Mouse (Mus musculus) brain, embryonic 18.5 days (tissue): ENCODE measurements around the gene Ssb.
A peak's percentile ranks its signal among the peaks of the same experiment; 100 is the strongest.

Source experiments
- DNase-seq: peaks from one replicate; pipeline ENCODE4 v3.0.0-alpha.2; 2012; ENCODE audit warnings: low read depth, low spot score

The Ssb gene

DNA sequence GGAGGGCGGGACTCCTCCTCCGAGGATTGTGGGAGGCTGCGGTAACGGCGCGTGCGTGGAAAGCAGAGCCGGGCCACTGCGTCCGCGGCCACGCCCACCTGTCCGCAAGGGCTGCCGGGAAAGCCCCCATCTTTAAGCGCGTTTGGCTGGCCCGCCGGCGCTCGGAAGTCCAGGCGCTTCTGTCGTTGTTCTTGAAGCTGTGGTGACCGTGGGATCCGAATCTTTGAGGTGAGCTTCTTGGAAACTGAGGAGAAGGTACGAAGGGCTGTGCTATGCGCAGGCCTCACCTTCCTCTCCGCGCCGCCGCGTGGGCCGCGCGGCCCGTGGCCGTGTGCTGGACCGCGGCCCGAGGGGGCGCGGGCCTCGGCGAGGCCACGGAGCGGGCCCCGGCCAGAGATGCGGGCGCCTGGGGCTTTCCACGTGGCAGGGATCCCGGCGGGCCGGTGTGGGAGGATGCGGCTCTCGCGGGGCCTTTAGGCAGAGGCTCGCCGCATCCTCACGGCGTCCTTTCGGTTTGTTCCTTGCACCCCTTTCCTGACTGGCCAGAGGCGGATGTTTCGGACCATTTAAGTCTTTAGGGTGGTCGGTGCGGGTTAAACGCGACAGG, at the start of gene Ssb:
TSS of gene Ssb (plus strand) at position 78 of the 607 bp plus-strand sequence.
- peak; percentile 85 for DNase-seq

DNA sequence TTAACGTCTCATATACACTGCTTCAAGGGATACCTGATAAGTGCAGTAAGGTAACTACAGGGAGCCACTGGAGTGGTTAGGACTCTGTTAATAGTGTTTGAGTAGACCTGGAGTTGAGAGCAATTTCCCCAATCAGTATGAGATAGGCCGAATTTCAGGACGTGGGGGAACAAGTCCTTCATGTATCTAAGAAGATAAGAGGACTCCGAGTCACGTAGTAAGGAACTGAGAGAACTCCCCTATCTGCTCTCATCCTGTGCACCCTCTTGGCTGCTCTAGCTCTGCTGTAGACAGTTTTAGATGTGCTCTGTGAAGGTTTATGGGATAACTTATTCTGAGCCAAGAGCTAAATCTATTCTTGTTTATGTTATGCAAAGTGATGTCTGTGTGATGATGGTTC, 44.8 kb upstream of the Ssb start:
- DNase-seq, result no peak

DNA sequence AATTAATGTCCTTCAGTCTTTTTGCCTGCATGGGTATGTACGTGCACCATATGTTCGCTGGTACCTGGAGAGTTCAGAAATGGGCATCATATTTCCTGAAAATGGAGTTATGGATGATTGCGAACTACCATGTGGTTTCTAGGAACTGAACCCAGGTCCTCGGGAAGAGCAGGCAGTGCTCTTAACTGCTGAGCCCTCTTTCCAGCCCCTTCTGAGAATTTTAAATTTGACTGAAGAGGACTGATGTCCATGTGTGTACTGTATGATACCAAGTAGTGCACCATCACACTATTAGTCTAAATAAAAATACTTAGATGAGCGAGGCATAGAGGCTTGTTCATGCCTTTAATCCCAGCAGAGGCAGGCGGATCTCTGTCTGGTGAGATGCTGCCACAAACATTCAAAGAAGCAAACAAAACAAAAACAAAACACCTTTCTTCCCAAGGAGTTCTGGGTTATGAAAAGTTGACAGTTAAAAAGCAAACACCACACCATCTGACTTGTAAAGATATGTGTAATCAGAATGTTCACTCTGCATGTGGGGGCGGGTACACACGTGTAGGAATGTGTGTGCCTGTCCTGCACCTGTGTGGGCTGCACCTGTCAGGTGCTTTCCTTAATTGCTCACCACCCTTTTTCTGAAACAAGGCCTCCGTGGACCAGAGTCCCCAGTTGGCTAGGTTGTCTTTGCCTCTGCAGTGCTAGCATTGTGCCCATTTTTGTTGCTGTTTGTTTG, 42.8 kb upstream of the Ssb start:
- DNase-seq, result no peak

DNA sequence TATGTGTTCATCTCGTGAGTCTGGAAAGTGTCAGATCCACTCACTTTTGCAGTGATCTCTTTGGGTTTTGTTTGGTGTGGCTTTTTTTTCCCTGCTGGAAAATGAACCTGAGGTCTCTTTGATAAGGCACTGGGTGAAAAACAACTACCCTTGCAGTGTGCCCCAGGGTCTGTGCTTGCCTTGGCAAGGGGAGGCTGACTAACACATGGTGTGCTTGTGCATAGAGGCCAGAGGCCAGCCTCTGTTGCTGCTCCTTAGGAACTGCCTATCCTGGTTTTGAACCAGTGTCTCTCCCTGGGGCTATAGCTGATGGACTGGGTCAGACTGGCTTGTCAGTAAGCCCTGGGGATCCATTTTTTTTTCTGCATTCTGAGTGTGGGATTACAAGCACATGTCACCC, 41.2 kb upstream of the Ssb start:
- DNase-seq, result no peak

DNA sequence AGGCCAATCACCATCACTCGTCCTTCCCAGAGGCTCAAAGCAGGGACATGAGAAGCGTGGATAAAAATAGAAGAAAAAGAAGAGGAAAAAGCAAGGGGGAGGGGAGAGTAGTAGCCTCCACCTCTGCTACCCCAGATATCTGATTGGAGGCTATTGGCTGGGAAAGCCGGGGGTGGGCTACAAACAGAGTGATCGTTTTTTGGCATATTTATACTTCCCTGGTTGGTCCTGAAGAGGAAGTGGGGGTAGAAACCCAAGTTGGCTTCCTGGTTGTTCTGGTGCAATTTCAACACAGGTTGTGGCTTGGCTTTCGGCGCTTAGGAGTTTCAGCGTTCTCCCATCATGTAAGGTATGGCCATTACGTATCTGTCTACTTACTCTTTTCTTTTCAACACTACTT, 39.7 kb upstream of the Ssb start, which contains the start of gene Klhl23:
TSS of gene Klhl23 (plus strand) at position 234 of the 400 bp plus-strand sequence.
- DNase-seq, result no peak

DNA sequence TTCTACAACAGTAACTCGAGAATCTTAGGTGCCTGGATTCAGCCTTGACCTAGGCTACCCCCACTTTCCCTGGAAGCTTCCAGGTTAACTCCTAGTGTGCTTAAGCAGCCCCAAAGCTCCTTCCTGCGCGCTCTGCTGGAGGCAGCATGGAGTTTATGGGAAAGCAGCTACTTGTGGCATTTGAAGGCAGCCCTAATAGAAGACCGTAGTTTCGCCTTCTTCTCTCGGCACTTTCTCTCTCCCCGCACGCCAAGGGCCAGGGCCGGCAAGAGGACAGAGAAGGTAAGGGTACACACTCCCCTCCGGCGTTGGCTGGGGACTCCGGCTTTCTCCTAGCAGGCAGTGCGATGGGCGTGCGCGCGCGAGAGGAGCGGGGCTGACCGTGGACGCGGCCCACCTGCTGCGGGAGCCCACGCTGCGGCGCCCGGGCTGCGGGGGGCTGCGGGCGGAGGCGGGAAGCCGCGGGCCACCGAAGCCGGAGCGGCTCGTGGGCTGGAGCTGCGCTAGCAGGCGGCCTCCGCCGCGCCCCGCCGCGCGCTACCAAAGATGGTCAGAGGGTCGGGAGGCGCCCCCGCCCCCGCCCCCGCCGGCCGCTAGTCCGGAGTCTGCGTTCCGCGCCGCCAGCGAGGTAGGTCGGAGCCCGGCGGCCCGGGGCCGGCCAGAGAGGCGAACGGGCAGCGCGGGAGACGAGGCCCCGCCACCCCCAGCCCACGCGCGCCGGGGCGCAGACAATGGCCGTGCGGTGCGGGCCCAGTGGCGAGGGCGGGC, 38.8 kb upstream of the Ssb start:
- no peak for DNase-seq

DNA sequence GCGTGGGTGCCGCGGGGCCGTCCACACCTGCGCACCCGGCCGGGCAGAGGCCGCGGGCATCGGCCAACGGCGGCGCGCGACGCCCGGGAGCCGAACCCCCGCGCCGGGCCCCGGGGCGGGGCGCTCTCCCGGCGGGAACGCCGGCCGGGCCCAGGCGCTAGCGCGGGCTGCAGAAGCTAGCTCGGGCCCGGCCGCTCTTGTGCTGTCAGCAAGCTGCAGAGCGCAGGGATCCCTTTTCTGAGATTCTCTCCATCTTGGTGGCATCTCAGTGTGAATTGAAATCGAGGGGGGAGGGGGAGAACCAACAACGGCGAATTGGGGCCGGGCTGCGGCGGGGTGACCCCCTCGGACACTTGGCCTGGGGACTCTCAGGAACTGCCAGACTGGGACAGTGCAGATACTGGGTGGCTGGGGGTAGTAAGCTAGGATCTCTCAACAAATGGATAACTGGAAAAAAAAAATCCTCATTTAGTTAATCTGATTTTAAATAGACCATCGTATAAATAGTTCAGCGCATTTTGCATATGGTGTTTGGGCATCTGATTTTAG, 38.2 kb upstream of the Ssb start:
- no peak for DNase-seq

DNA sequence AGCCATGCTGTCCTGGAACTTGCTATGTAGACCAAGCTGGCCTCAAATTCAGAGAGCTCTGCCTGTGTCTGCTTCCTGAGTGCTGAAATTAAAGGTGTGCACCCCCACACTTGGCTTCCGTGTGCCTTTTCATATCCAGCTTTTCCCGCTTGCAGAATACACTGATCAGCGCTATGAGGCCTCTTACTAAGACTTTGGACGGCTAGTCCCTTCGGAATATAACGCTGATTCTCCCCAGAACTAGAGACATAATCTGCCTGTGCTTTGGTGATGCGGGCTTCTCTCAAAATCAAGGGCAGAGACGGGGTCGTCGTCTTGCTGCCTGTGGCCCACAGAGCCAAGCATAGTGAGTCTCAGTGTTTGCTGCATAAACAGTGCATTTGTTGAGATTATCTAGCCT, 35.5 kb upstream of the Ssb start:
- no peak for DNase-seq

DNA sequence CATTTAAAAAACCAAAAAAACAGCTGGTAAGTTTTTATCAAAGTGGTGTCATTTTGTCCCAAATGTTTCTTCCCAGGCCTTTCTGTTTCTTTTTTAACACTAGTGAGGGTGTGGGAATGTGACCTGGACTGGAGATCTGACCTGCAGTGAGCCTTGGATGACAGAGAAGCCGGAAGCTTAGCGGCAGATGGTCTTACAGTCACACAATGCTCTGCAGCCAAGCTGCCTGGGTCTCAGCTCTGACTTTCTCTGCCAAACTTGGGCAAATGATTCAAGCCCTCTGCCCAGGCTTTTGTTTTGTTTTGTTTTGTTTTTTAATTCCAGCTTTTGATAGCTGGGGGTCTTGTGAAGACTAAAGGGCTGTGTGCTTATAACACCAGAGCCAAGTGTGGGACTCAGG, 35.0 kb upstream of the Ssb start:
- DNase-seq, result no peak

DNA sequence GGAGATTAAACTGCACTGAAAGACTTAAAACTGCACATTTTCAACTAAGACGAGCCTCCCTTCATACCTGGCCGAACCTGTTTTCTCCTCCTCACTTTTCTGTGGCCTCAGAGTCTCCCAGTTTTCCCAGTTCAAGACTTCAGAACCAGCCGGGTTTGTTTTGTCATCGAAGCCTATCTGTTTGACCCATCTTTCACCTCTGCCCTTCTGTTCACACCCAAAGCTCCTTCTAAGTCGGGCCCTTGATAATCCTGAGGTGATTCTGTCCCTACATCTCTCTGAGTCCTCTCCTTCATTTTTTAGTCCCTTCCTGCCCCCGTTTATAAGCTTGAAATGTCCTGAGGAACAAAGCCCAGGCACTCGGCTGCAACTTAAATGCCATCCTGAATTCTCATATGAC, 33.3 kb upstream of the Ssb start:
- no peak for DNase-seq

DNA sequence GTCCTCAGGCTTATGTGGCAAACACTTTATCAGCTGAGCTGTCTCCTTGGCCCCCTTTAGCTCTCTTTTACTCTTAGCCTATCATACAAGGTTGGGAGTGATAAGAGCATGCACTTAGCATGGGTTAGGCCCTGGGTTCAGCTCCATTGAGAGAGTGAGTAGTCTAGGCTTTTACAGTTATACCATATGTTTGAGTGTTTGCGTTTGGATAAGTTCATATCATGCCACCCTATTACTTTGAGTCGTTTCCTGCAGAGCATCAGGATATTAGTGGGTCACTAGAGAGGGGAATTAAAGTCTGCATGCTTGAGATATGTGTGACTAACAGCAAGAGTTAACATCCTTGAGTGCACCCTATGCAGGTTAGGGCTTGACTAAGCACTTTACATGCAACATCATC, 31.7 kb upstream of the Ssb start:
- DNase-seq, result no peak

DNA sequence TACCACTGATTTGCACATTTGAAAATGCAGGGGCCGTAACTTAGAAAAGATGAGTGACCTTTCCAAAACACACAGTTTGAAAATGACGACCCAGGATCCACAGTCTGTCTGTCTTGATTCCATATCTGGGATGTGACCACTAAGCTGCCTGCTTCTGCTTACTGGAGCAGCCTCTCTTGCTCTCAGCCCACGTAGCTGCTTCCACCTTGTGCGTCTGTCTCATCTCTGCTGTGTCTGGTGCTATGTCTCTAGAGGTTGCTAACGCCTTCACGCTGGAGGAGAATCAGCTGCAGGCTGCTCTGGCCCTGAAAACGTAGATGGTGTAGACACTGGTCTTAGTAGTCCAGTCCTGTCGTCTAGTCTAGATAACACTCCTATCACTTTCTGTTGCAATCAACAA, 31.2 kb upstream of the Ssb start:
- DNase-seq, result no peak

DNA sequence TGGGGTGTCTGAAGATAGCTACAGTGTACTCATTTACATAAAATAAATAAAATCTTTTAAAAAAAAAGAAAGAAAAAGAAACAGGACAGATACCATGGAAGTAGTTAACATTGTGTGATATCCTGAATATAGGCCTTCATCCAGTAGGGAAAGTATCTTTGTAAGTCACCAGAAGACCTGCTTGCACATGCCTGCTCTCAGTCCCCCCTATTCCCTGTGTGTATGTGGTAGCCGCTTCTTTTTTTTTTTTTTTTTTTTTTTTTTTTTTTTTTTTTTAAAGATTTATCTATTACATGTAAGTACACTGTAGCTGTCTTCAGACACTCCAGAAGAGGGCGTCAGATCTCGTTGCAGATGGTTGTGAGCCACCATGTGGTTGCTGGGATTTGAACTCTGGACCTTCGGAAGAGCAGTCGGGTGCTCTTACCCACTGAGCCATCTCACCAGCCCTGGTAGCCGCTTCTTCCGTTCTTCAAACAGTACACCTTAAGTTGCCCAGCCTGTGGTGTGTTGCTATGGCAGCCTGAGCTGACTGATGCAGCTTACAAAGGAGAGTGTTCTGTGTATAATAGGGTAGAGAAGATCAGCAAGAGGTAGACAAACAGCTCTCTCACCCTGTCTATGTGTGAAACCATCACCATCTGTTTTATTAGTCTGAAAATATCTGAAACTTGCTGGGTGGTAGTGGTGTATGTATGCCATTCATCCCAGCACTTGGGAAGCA, 24.0 kb upstream of the Ssb start:
- no peak for DNase-seq

DNA sequence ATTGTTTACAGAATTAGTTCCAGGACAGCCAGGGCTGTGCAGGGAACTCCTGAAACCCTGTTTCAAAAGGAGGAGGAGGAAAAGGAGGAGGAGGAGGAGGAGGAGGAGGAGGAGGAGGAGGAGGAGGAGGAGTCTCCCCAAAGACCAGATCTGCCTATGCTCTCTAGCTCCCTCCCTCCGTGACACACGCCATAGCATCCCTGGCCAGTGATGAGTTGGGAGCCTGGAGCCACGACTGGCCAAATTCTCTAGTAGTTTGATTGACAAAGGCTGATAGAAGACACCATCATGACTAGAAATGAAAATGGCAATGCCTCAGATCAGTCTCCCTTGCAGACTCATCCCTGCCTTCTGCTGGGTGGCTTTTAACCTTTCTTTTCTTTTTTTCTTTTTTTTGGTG, 23.4 kb upstream of the Ssb start:
- no peak for DNase-seq

DNA sequence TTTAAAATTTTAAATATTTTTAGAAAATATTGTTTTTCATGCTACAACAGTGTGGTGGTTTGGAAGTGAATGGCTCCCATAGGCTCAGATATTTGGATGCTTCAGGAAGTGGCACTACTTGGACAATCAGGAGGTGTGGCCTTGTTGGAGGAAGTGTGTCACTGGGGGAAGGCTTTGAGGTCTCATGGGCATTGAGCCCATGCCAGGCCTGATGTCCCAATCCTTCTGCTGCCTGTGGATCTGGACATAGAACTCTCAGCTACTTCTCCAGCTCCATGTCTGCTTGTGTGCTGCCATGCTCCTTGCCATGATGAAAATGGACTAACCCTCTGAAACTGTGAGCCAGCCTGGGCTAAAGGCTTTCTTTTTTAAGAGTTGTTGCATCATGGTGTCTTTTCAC, 22.7 kb upstream of the Ssb start:
- no peak for DNase-seq

DNA sequence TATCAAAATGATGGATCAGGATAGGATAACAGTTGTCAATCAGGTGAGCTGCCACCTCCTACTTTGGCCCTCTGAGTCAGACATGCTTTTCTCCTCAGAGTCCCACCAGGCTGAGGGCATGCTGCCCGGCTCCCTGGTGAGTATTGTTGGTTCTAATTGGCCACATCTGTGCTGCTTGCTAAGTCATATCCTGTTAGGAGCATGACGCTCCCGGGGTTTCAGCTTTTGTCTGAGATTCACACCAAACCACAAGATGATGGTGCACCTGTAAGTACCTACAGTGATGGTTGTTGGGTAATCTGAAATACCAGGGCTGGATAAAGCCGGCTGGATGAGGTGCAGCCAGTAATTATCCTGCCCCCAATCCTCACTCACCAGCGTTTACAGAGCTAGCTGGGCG, 21.1 kb upstream of the Ssb start:
- no peak for DNase-seq

DNA sequence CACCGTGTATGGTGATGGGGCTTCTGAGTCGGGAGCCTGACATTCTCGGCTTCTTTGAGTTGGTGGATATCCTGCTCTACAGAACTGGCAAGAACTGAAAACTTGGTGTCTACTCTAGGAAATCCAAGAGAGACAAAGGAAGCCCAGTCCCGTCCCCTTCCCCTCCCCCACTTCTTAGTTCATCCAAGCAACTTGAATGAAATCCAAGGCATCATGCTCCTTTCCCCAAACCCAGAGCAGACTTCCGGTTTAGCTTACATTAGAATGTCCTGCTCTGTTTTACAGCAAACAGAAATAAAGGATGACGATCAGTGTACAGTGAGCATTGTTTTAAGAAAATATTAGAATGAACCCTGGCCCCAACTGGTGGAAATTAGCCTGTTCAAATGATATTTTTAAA, 12.1 kb upstream of the Ssb start:
- DNase-seq, result no peak

DNA sequence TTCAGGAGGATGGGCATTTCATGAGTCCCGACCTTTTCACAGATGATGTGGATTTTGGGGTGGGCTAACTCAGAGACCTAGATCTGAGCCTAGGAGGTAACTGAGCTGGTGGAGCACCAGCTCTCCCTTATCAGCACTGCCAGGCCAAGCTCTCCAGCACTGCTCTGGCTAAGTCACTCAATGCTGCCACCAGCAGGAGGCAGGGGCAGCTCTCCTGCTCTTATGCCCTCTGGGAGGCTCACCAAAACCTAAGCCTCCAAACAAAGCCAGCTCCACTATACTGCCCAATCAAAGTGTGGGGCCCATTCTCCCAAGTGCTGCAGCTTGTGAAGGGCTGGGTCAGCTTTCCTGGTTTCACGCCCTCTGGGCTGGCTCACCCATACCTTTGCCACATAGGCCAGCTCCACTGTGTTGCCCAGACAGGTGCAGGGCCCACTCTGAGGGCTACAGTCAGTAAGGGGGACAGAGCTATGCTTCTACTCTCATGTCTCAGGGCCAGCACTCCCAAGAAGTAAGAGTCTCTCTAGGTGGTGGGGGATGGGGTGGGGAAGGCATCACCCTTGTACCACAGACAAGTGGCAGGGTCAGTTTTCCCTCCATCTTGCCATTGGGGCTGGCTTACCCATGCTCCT, 9.8 kb upstream of the Ssb start:
- DNase-seq, result no peak

DNA sequence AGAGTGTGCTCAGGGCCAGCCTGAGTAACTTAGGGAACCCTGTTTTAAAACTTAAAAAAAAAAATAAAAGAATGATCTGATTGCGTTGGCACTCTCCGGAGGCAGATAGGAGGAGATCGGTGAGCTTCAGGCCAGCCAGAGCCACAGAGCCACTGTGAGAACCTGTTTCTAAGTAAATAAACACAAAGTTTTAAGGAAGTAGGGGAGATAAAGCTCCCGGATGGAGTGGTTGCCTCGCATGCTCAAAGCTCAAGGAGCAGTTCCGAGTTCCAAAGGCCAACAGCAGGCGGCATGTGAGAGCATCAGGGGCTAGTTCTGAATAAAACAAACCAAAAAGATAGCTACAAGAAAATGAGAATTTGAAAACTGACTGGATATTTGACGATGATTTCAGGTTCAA, 5.0 kb upstream of the Ssb start:
- no peak for DNase-seq

DNA sequence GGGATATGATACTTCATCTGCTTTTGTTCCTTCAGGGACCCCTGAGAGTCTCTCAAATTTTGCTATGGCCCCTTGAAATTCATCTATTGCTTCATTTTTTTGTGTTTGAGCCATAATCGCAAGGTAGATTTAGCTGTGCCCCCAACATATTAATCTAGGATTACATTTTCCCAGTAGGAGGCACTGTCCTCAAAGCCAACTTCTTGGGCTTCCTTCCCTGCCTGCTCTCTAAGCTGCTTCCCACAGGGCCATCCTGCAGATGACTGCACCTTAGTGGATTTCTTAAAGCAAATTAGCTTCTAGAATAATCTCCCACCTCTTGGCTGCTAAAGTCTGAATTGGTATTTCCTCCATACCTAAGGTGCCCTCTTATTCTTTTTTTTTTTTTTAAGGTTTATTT, 3.5 kb upstream of the Ssb start:
- no peak for DNase-seq

DNA sequence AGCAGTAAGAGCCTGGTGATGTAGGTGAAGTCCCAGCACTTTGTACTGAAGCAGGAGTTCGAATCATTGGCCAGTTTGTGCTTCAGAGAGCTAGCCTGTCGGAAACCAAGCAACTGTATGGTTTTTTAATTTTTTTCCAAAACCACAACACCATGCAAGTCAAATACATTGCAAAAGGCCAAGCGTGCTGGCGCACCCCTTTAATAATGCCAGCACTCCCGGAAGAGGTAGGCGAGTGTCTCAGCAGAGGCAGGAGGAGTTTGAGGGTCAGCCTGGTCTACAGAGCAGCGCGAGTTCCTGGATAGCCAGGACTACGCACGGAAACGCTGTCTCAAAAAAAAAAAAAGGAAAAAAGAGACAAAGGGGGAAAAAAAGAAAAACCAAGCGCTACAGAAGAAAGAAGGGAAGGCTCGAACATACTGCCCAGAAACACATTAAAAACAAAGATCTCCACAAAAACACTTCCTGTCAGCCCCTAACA, 350 bp upstream of the Ssb start:
- peak; percentile 8 for DNase-seq
